Mouse (Mus musculus) megakaryocyte progenitor cell, adult 5-6 weeks (primary cell): Measurements from ENCODE around the gene Rps6ka1. TPM values are rescaled to one million over a fixed set of nuclear protein-coding genes. Genes with fewer than 3 reads are reported as not detected.
"Not testable (repeated sequence)": the region's sequence is repeated elsewhere in the genome, so short reads cannot be mapped to it uniquely, and the experiment has no call there.

Experiments used
- ATAC-seq: replicated peaks from 2 replicates; pipeline ENCODE4 v1.8.0; 2016; ENCODE audit warnings: mild to moderate bottlenecking, moderate TSS enrichment, inconsistent platforms; ENCODE audit not compliant: poor library complexity
- total RNA-seq, 2 experiments: library from RNA; stranded (forward) in 1 of 2; stranded (reverse) in 1 of 2; fragments of 157-497, 149-512 nt in 1 of 2; fragments of 200-1000 nt in 1 of 2; gene quantifications; 2 replicates each; pipeline versions ENCODE4 v1.2.3 to v1.2.4; 2015 to 2017

The Rps6ka1 gene
- total RNA-seq (2015) (96.7 and 112 TPM in 2 replicates), total RNA-seq (2017) (126 and 160 TPM in 2 replicates)

DNA sequence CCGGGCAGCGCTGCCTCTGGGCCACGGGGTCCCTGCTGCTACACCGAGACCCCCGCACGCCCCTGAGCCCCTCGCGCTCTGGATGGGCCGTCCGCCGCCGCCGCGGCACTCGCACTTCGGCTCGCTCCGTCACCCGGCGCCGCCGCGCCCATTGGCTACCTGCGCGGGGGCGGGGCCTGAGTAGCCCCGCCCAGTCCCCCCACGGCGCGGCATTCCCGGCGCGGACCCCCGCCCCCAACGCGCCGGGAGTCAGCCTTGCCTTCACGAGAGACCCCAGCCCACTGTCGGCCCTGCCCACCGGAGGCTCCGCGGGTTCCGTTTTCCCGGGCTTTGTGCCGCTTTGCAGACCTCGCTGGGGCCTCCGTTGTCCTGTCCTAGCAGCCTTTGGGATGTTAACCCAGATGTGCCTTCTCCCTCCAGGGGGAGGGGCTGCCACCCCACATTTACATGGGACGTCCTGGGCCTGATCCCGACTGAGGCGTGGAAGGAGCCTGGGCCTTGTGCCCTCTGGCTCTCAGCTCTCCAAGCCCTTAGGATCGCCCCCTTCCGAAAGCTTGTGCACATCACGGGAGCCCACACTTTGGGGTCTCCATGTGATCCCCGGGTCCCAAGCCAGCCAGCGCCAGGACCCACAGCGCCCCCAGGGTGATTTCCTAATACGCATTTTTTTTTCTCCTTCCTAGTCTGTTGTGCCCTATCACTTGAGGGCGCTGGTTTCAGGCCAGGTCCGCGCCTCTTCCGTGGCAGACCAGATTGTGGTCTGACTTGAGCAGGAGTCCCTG is at the start of gene Rps6ka1:
Gene Rps6ka1 (minus strand): TSS at position 126 of the 782 bp plus-strand sequence.
- ATAC-seq: peak; percentile 71

GRCm38 (mm10) chr4:133931785-133932184 is 44.2 kb upstream of the Rps6ka1 start:
- no peak for ATAC-seq

- ATAC-seq: peak; percentile 47
Measured at GRCm38 (mm10) chr4:133931349-133931748, 43.8 kb upstream of the Rps6ka1 start.

DNA sequence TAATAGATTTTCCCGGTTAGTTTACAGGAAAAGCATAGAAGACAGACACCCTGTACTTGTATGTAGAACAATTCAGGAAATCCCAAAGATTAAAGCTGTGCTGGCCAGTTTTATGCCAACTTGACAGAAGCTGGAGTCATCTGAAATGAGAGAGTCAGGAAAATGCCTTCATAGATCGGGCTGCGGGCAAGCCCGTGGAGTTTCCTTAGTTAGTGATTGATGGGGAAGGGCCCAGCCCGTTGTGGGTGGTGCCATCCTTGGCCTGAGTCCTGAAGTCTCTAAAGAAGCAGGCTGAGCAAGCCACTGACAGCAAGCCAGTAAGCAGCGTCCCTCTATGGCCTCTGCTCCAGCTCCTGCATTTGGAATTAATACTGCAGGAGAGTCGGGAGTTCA is 41.7 kb upstream of the Rps6ka1 start:
- ATAC-seq: peak; percentile 48

DNA sequence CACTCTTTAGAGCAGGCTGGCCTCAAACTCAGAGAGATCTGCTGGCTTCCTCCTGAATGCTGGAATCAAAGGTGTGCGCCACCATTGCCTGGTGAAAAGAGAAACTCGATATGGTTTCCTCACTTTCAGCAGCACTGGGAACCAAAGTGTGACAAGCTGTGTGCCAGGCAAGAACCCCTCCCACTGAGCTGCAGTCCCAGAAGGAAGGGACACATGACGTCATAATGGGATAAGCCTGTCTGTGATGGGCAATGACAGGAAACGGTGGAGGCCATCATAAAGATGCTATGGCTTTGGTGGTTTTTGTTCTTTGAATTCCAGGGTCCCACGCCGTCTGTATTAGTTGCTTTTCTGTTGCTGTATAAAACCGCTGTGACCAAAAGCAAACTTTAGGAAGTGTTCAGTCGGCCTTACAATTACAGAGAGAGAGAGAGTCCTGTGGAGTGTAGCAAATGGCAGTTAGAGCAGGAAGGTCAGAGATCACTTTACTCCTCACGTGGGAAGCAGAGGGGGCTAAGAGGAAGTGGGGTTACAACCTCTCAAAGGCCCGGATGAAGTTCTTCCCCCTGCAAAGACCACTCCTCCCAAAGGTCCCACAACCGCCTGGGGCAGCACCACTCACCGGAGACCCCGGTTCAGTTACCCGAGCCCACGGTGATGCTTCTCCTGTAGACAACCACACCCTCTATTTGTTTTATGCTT is 41.1 kb upstream of the Rps6ka1 start:
- ATAC-seq: peak; percentile 86

DNA sequence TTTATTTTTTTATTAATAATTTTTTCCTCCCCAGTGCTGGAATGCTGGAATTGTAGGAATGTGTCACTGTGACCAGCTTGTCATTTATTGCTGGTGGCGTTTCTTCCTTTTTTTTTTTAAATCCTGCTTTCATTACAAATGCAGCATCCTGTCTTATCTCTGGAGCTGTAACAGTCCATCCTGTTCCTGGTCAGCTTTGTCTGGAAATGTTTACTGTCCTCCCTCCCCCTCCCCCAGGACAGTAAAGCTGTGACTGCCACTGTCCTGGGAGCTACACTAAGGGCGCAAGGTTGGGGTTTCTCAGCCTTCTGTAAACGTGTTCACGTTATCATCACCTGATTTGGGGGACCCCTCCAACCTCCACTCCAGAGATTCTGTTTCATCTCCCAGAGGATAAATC is 37.6 kb upstream of the Rps6ka1 start:
- no peak for ATAC-seq

GRCm38 (mm10) chr4:133923743-133924142 is 36.1 kb upstream of the Rps6ka1 start:
- ATAC-seq: no peak

DNA sequence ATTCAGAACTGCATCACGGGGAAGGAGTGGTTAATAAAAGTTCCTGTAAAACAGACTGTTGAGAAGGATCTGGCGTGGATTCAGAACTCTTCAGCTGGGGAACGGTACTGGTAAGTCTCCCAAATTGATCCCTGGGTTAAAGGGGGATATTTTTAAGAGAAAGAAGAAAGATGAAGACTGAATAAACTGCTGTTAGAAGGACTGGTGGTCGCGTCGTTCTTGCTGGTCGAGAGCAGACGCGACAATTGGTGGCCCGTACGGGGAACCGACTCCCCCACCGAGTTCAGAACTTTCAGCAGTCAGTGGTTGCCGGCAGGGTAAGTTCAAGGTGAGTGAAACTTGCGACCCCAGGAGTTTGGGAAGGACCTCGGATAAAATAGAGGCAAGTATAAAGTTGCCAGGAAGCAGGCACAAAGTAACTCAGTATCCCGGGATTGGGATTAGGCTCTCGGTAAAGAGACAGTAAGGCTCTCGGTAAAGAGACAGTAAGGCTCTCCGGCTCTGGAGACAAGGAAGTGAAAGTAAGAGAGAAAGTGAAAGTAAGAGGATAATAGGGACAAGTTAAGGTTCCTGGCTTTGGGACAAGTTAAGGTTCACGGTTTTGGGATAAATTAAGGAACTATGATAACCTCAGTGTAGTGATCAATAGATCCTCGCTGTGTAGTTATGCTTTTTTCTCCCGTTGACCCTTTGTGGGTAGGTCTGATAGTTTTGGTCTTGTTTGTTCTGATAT is 30.7 kb upstream of the Rps6ka1 start:
- not testable (repeated sequence) for ATAC-seq

DNA sequence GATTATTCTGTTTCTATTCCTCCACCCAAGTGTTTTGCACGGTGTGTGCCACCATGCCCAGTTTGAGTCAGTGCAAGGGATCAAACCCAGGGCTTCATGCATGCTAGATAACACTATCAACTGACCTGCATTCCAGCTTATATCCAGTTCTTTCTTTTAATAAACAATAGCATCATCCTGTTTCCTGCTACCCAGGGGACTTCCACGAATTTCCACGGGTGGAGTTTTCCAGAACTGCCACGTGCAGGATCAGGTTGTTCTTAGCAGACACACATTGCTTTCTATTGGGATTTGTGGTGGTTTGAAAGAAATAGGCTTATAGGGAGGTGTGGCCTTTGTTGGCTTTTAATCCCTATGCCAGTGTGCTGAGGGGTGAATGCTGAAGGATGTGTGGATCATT is 24.4 kb upstream of the Rps6ka1 start:
- no peak for ATAC-seq

DNA sequence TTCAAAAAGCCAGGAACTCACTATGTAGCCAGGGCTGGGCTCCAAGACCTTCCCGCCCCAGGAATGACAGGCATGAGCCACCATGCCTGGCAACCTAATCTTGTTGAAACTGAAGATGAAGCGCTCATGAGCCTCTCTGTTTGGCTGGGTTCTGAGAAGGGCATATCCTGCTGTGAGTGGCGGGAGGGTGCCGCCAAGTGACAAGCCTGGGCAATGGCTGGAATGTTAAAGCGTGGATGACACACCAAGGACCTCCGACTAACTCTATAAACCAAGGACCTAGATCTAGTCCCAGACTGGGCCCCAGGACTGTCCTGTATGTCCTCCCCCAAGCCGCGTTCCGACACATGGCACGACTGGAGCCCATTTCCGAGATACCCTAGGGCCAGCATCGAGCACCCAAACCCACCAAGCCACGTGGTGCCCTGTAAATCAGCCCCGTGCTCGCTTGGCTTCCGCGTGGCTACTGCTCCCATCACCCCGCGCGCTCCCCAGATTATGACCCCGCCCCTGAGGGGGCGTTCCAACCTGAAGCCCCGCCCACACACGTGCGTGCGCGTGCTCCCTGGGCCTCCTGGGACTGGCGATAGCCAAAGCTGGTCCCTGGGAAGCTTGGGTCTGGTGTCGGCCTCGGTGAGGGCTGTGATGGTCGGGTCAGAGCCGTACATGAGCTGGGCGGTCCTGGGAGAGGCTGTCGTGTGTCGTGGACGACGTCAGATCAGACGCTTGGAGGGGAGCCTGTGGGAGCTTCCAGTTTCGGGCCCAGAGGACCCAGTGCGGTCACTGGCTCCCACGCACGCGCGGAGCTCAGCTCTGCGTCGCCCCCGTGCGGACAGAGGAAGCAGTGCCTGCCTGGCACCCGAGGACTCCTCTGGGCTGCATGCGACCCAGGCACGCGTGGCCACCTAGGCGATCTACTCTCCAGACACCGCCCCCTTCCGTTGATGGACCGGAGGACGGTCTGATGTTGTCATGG is 22.9 kb upstream of the Rps6ka1 start:
- ATAC-seq: peak; percentile 90

DNA sequence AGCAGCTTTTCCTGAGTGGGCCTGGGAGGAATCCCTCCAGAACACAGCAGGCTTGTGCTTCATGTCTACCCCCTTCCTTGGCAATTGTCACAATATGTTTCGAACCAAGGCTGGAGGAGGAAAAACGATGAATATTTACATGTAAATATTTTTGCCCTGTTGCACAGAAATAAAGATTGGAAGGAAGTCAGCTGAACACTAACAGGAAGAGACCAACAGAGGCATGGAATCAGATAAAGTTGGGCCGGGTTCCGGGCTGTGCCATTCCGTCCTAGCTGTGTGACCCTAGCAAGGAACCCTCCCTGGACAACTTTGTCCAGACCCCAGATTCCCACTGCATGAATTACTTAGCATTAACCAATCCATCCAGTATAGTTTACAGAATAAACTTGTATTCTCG is 20.5 kb upstream of the Rps6ka1 start:
- no peak for ATAC-seq

DNA sequence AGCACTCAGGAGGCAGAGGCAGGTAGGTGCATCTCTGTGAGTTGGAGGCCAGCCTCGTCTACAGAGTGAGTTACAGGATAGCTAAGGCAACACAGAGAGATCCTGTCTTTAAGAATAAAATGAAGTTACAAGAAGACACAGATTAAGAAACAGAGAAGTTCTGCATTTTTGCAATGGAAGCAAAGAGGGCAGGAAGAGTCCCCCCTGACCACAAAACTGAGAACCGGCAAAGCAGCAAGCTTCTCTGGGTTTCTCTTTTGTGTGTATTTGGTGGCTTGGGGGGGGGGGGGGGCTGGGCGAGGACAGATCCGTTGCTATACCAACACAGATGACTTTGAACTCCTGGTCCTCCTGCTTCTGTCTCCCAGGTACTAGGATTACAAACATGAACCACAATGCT is 19.5 kb upstream of the Rps6ka1 start:
- no peak for ATAC-seq

- not testable (repeated sequence) for ATAC-seq
Measured at GRCm38 (mm10) chr4:133906336-133906735, 18.7 kb upstream of the Rps6ka1 start.

DNA sequence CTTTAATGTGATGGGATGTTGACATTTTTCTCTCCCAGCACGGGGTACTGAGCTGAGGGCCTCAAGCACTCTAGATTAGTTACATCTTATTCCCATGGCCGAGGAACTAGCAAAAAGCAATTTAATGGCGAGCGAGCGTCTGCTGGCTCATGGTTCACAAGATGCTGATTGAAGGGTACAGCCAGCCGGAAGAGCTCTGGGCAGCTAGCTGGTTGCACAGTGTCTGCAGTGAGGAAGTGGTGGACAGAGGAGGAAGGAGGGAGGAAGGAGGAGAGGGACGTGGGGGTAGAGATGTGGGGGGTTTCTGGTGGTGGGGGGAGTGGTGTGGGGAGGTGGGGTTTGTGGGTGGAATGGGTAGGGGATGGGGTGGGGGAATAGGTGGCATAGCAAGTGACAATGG is 17.6 kb upstream of the Rps6ka1 start:
- peak; percentile 70 for ATAC-seq

DNA sequence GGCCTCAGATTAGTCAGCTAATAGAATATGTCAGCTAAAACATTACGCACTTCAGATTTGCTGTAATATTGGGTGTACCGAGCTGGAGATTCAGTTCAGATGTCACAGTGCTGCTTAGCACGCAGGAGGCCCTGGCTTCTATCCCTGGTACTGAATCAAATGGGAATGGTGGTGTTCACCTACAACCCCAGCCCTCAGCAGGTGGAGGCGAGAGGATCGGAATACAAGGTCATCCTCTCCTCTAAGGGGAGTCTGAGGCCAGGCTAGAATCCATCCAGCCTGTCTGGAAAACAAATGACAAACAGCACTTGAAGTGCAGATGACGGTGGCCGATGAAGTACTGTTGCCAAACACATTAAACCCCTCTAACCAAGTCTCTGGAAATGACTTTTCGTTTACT is 16.7 kb upstream of the Rps6ka1 start:
- no peak for ATAC-seq

DNA sequence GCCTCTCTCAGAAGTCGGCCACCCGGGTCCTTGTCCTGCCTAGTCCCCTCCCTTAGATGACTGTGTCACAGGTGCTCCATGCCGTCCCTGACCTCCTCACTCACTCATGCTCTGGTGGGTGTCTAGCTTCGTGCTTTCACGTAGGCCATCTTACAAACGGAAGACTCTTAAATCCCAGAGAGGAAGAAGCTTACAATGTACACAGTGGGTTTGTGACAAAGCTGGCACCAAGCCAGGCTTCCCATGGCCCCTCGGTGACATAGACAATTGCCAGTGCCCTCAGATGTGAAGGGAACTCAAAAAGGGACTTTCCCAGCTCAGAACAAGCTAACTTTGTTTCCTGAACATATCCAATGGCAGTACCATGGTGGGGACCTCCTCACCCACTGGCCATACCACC is 15.8 kb upstream of the Rps6ka1 start:
- ATAC-seq: no peak

- ATAC-seq: peak; percentile 55; the same call in 1 of the 2 replicates
Measured at GRCm38 (mm10) chr4:133902510-133902909, 14.9 kb upstream of the Rps6ka1 start.

DNA sequence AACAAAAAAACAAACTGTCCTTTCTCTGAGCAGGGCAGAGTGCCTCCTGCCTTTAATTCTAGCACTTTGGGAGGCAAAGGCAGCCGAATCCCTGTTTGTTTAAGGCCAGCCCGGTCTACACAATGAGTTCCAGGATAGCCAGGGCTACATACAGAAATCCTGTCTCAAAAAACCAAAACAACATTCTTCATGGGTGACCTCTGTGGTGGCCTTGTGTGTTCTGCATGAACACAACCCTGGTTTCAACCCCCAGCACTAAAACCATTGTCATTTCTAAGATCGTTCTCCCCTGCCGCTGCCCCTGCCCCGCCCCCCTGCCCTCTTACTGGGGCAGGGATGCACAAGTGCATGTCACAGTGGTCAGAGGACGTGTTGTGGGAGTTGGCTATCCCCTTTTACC is 13.3 kb upstream of the Rps6ka1 start:
- ATAC-seq: no peak

GRCm38 (mm10) chr4:133900352-133900751 is 12.8 kb upstream of the Rps6ka1 start:
- ATAC-seq: no peak

DNA sequence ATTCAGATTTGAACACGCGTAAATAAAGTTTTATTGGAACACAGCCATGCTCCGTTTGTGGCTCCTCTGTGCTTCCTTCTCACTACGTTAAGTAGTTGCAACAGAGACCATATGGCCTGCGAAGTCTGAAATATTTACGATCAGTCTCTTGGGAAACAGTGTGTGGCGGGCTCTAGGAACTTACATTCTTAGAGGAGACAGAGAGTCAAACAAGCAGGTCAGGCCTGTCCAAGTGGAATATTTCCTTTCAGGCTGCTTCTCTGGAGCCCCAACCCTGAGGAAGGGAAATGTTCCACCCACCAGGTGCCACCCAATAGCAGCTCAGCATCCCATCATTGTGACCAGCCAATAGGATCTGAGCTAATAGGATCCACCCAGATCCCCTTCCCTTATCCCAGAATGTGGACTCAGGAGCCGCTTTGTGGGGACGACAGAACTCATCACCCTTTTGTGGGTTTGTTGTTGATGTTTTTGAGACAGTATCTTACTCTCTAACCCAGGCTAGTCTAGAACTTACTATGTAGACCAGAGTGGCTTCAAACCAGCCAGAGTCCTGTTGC is 11.7 kb upstream of the Rps6ka1 start:
- ATAC-seq: peak; percentile 64
